Mouse (Mus musculus) kidney, adult 2 months (tissue): Measurements from ENCODE around the gene Prdm13. TPM values are rescaled to one million over a fixed set of nuclear protein-coding genes. Genes with fewer than 3 reads are reported as not detected.
A peak's percentile ranks its signal among the peaks of the same experiment; 100 is the strongest.

ENCODE experiments used
- DNase-seq: peaks from one replicate; pipeline ENCODE4 v3.0.0; 2021
- H3K27ac ChIP-seq: fragments of 200-500 bp; 2 replicates; pipeline ENCODE4 v1.5.1; 2012; ENCODE audit warnings: low read depth, low read length, control low read depth, inconsistent platforms; ENCODE audit not compliant: insufficient read depth
- H3K27me3 ChIP-seq: fragments of 200-500 bp; replicated peaks from 2 replicates; pipeline ENCODE4 v1.6.1; 2012; ENCODE audit warnings: mild to moderate bottlenecking, moderate library complexity, low read length, inconsistent platforms; ENCODE audit not compliant: control insufficient read depth, insufficient read depth
- H3K36me3 ChIP-seq: fragments of 200-500 bp; 2 replicates; pipeline ENCODE4 v1.6.1; 2012; ENCODE audit warnings: mild to moderate bottlenecking, moderate library complexity, low read length, inconsistent platforms; ENCODE audit not compliant: control insufficient read depth, insufficient read depth
- H3K4me1 ChIP-seq: fragments of 200-500 bp; 2 replicates; pipeline ENCODE4 v1.6.1; 2011; ENCODE audit warnings: low read length; ENCODE audit not compliant: control insufficient read depth, insufficient read depth
- H3K4me3 ChIP-seq: fragments of 200-500 bp; 2 replicates; pipeline ENCODE4 v1.5.1; 2011; ENCODE audit warnings: mild to moderate bottlenecking, low read depth, low read length, control low read depth; ENCODE audit not compliant: insufficient read depth
- CTCF ChIP-seq: fragments of 200-500 bp; conservative IDR thresholded peaks from 2 replicates; pipeline ENCODE4 v1.5.1; 2011; ENCODE audit warnings: low read depth, mild to moderate bottlenecking, control low read depth, low read length, moderate library complexity, mixed read lengths; ENCODE audit not compliant: insufficient read depth, insufficient read length
- POLR2A ChIP-seq: fragments of 200-500 bp; IDR thresholded peaks from one replicate; pipeline ENCODE4 v1.6.1; 2011; ENCODE audit warnings: low read depth, low read length, control low read depth
- WGBS: fragments of 180-500 bp; shearing (Covaris S2); methylation state at CpG from one replicate; pipeline ENCODE4 v1.1.7; 2018; 5-methylcytosine and 5-hydroxymethylcytosine counted together
- polyA plus RNA-seq: library from polyadenylated mRNA; depleted of rRNA; stranded (reverse); fragments of >200 nt; gene quantifications from 2 replicates; pipeline ENCODE4 v1.2.3, GENCODE M21; 2012; rRNA removed

Prdm13 gene
- polyA plus RNA-seq: not detected in 2 replicates

- H3K27me3 ChIP-seq: peaks cover 18% of the 10 kb centered on the region
Observed at GRCm38 (mm10) chr4:21685595-21686091, at the start of gene Prdm13. Gene Prdm13, minus strand, starts transcription at chr4:21685963.

GRCm38 (mm10) chr4:21727615-21728165 is 41.9 kb upstream of the Prdm13 start, which contains the start of gene Ccnc:
Gene Ccnc, plus strand, starts transcription at chr4:21727701.
- no peaks in the 10 kb centered on the region; the same call in 1 of the 2 replicates for H3K36me3 ChIP-seq
- 0 out of 2 replicates have a peak, but pooled peaks cover 3% of the 10 kb centered on the region for H3K4me1 ChIP-seq
- H3K4me3 ChIP-seq: peak within 1 kb of the TSS; percentile 81
- peak; percentile 95 for DNase-seq
- TF ChIP-seq CTCF: no peak
- TF ChIP-seq POLR2A: peak; percentile 77
- no peaks in the 10 kb centered on the region for H3K27me3 ChIP-seq
- peak within 1 kb of the TSS; percentile 67 for H3K27ac ChIP-seq
- WGBS: under 1% methylated on average over 37 of the region's 37 CpGs

More at GRCm38 (mm10) chr4:21685595-21686091, at the start of gene Prdm13:
- no peak within 1 kb of the TSS for H3K27ac ChIP-seq
- DNase-seq: no peak
- no peak within 1 kb of the TSS for H3K4me3 ChIP-seq
- 3% methylated on average over 38 of the region's 38 CpGs for WGBS
- H3K4me1 ChIP-seq: no peaks in the 10 kb centered on the region
- H3K36me3 ChIP-seq: no peaks in the 10 kb centered on the region
- no peak for TF ChIP-seq CTCF
- no peak for TF ChIP-seq POLR2A

GRCm38 (mm10) chr4:21726912-21727614 is 41.3 kb upstream of the Prdm13 start:
- 0 out of 2 replicates have a peak, but pooled peaks cover 3% of the 10 kb centered on the region for H3K4me1 ChIP-seq
- WGBS: 1% methylated on average over 22 of the region's 22 CpGs

GRCm38 (mm10) chr4:21722752-21723334 is 37.1 kb upstream of the Prdm13 start:
- no peak overlapping the region for H3K27ac ChIP-seq
- WGBS: 45% methylated on average over 7 of the region's 7 CpGs
- no peak for DNase-seq
- no peaks in the 10 kb centered on the region for H3K36me3 ChIP-seq
- H3K4me1 ChIP-seq: no peaks in the 10 kb centered on the region
- no peak overlapping the region for H3K4me3 ChIP-seq
- TF ChIP-seq POLR2A (no peak), CTCF (no peak)
- H3K27me3 ChIP-seq: no peaks in the 10 kb centered on the region

More at GRCm38 (mm10) chr4:21726912-21727614, 41.3 kb upstream of the Prdm13 start:
- H3K27ac ChIP-seq: peak overlapping the region; percentile 67
- no peaks in the 10 kb centered on the region for H3K36me3 ChIP-seq
- no peaks in the 10 kb centered on the region for H3K27me3 ChIP-seq
- DNase-seq: peak; percentile 74
- TF ChIP-seq POLR2A (no peak), CTCF (peak; percentile 63)
- peak overlapping the region; percentile 81 for H3K4me3 ChIP-seq

- no peaks in the 10 kb centered on the region for H3K4me1 ChIP-seq
- no peak overlapping the region for H3K4me3 ChIP-seq
- H3K27me3 ChIP-seq: no peaks in the 10 kb centered on the region
- 3% methylated on average over 13 of the region's 13 CpGs for WGBS
- peak; percentile 71 for DNase-seq
- no peak overlapping the region for H3K27ac ChIP-seq
- no peaks in the 10 kb centered on the region for H3K36me3 ChIP-seq
- no peak for TF ChIP-seq POLR2A
- TF ChIP-seq CTCF: no peak
Observed at GRCm38 (mm10) chr4:21712147-21712546, 26.4 kb upstream of the Prdm13 start.

- H3K36me3 ChIP-seq: no peaks in the 10 kb centered on the region
Observed at GRCm38 (mm10) chr4:21705046-21705445, 19.3 kb upstream of the Prdm13 start.

GRCm38 (mm10) chr4:21695638-21696254 is 10.0 kb upstream of the Prdm13 start:
- H3K36me3 ChIP-seq: no peaks in the 10 kb centered on the region
- peak; percentile 59 for DNase-seq
- no peaks in the 10 kb centered on the region for H3K4me1 ChIP-seq
- TF ChIP-seq CTCF: peak; percentile 72
- TF ChIP-seq POLR2A: no peak
- 29% methylated on average over 7 of the region's 7 CpGs for WGBS
- H3K4me3 ChIP-seq: no peak overlapping the region
- H3K27ac ChIP-seq: no peak overlapping the region
- H3K27me3 ChIP-seq: no peaks in the 10 kb centered on the region; the same call in 1 of the 2 replicates

More at GRCm38 (mm10) chr4:21705046-21705445, 19.3 kb upstream of the Prdm13 start:
- no peak overlapping the region for H3K4me3 ChIP-seq
- H3K27me3 ChIP-seq: no peaks in the 10 kb centered on the region
- TF ChIP-seq POLR2A: no peak
- WGBS: 30% methylated on average over 1 of the region's 1 CpGs
- no peaks in the 10 kb centered on the region for H3K4me1 ChIP-seq
- no peak for DNase-seq
- H3K27ac ChIP-seq: no peak overlapping the region
